Mouse (Mus musculus) testis, postnatal 10 days (tissue): ENCODE results near the gene Gm21974.
"Not testable (repeated sequence)": the region's sequence is repeated elsewhere in the genome, so short reads cannot be mapped to it uniquely, and the experiment has no call there.

Experiments used
- DNase-seq: peaks from one replicate; pipeline ENCODE4 v3.0.0; 2021; ENCODE audit warnings: low spot score

Gene Gm21974

GRCm38 (mm10) chr7:127876467-127877348 lies 18.5 kb downstream of the Gm21974 start, which contains the start of gene Zfp668:
Gene Zfp668, minus strand, starts transcription at chr7:127876828.
- DNase-seq = peak; percentile 90

- peak; percentile 82 for DNase-seq
These were observed 19.2 kb downstream of the Gm21974 start, which contains the start of gene Zfp646 for GRCm38 (mm10) chr7:127876041-127876466. Gene Zfp646, plus strand, starts transcription at chr7:127876221.

DNA sequence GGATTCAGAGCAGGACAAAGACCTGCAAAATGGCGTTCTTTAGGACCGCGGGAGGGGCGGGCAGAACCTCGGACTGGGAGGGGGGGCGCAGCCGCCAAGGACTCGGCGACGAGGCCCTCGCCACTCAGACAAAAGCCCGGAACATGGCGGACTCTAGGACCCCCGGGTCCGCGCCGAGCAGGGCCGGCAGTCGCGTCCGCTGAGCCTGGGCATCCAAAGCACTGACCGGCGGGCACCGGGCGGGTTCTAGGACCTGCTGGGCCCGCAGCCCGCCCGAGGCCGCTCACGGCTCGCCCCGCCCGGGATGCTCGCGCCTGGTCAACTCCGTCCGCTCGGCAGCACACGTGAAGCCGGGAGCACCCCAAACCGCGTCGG lies 19.6 kb downstream of the Gm21974 start:
- DNase-seq = peak; percentile 96

- no peak for DNase-seq
These were observed 20.2 kb downstream of the Gm21974 start for GRCm38 (mm10) chr7:127874812-127875626.

GRCm38 (mm10) chr7:127870136-127870821 lies 25.0 kb downstream of the Gm21974 start:
- no peak for DNase-seq

DNA sequence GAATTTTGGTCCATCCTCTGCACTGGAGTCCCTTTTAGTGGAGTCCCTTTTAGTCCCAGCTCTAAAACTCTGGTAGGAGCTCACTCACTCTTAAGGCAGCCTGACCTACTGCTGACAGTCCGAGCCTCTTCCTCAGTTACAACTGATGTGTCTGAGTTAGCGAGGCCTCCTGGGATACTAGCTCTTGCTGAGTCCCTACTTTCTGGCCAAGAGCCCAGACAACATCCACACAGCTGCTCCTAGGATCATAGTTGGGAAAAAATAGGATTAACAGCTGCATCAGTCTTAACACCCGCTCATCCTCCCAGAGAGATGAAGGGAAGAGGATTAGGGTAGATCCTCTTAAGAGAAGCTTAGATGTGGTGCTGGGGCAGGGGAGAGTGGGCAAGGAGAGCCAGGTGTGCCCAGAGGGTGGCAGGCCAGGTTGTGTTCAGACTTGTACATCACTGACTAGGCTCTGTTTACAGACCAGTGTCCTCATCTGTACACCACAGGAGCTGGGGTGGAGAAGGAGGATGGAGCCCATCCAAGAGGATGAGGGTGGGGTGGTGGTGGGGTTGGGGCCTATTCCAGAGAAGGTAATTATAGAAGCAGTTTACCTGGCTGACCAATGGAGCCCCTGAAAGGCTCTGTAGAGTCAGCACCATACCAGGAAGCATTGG lies 26.0 kb downstream of the Gm21974 start:
- no peak for DNase-seq

DNA sequence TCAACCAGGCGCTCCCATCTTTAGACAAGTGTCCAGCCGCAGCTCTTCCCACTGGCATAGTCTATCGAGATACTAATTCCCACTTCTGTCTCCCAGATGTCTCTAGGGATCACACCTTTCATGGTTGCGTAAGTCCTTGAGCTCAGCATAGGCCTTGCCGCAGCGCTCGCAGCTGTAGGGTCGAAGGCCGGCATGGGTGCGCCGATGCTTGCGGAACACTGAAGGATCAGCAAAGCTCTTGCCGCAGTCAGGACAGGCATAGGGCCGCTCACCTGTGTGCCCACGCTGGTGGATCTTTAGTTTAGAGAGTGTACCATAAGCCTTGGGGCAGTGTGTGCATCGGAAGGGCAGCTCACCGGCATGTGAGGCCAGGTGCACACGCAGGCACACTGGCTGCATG lies 27.6 kb downstream of the Gm21974 start:
- no peak for DNase-seq

DNA sequence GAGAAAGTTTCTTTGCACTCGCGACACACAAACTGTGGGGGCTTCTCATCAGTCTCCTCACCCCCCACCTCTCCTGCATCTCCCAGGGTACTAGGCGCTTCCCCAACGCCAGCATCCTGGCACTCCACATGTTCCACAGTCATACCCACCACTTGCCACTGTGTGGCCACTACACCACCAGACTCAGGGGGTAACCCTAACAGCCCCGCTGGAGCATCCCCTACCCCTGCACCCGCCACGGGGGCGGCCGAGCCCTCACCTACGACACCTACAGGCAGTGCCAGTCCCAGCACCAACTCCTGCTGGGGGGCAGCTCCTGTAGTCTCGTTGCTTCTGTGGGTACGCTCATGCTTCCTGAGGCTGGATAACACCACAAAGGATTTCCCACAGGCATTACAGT lies 28.8 kb downstream of the Gm21974 start:
- no peak for DNase-seq

DNA sequence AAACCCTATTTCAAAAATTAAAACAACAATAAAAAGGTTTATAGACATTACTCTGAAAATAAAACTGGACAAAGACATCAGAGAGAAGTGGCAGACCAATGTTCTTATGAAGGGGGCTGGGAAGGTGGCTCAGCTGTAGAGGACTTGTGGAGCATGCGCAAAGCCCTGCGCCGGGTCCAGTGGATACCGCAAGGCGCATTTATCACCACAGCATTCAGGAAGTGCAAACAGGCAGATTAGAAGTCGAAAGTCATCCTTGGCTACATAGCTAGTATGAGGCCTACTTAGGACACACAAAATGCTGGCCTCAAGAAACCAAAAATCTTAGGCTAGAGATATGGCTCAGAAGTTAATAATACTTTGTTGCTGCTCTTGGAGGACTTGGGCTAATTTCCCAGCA lies 37.0 kb downstream of the Gm21974 start:
- no peak for DNase-seq

- DNase-seq = no peak
These were observed 44.3 kb downstream of the Gm21974 start for GRCm38 (mm10) chr7:127850906-127851305.

DNA sequence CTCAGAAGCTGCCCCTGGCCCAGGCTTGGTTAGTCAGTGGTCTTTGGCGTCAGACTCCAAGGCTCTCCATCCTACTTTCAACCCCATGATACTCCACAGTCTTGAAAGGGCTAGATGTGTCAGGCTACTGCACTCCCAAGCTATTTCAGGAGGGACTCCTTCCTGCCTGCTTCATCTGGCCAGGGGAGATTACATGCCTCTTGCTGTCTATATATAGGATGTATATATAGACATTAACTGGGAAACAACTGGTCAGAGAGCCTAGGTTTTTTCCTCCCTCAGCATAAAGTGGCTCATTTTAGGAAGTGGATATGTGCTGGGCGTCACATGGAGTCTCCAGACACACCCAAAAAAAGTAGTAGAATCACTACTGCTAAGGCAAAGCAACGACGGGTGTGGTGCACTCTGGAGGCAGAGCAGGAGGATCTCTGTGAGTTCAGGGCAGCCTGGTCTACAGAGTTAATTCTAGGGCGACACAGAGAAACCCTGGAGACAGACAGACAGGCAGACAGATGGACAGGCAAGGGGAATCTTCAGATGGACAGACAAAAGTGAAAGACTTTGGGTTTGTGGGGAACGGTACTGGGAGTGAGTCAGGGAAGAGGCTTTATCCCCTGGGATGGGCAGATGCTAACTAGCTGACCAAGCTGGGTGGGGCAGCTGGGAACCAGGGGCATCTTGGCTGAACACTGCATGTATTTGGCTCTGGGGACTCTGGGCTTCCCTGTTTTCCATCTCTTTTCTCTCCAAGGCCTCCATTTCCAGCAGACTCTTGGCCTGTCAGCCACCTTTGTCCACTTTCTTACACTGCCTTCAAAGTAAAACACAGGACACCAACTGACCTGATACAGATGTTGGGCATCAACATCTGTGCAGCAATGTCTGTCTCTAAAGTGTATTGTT lies 45.0 kb downstream of the Gm21974 start:
- no peak for DNase-seq

DNA sequence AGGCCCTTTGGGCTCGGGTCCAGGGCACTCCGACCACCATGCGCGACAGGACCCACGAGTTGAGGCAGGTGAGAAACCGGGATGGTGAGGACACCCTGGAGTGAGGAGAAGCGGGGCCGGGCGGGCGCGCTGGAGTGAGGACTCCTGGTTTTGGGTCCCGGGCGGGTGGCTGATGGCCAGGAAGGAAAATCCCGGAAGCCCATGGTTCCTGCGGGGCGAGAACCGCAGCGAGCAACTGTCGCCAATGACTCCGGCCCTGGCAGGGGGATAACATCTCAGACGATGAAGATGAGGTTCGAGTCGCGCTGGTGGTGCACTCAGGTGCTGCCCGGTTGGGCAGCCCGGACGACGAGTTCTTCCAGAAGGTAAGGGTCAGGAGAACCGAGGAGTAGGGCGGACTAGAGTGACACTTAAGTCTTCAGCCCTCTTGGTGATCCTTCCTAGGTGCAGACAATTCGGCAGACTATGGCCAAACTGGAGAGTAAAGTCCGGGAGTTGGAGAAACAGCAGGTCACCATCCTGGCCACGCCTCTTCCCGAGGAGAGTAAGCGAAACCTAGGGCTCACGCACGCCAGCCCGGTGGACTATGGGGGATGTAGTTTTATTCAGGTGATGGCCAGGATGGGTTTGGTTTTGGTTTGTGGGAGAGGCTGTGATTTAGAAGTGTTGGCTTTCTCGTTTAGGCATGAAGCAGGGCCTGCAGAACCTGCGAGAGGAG lies 53.1 kb downstream of the Gm21974 start:
- DNase-seq = peak; percentile 86

- DNase-seq = peak; percentile 96
These were observed 53.8 kb downstream of the Gm21974 start for GRCm38 (mm10) chr7:127841340-127842000.

GRCm38 (mm10) chr7:127840886-127841285 lies 54.4 kb downstream of the Gm21974 start:
- peak; percentile 82 for DNase-seq

DNA sequence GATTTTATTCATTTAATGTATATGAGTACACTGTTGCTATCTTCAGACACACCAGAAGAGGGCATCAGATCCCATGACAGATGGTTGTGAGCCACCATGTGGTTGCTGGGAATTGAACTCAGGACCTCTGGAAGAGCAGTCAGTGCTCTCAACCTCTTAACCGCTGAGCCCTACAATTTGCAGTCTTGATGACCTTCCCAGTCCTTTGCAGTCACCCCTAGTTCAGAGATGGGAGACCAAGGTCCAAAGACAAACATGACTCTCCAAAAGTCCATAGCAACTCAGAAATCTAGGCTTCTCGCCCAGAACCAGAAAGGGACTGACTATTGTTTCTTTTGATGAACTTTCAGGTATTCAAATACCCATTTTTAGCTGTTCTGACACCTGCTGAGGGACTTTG lies 55.2 kb downstream of the Gm21974 start:
- not testable (repeated sequence) for DNase-seq

GRCm38 (mm10) chr7:127837878-127838277 lies 57.4 kb downstream of the Gm21974 start:
- DNase-seq = not testable (repeated sequence)

- no peak for DNase-seq
These were observed 57.8 kb downstream of the Gm21974 start for GRCm38 (mm10) chr7:127837473-127837872.
